Mouse (Mus musculus) liver, postnatal 0 days (tissue): ENCODE measurements around the gene Insm1.

Experiments
- CTCF ChIP-seq: sonication (generic); IDR thresholded peaks from 2 replicates; pipeline ENCODE4 v1.5.1; 2016; ENCODE audit warnings: antibody characterized with exemption, low read depth
- EP300 ChIP-seq: IDR thresholded peaks from 2 replicates; pipeline ENCODE4 v1.6.1; 2016; ENCODE audit warnings: antibody characterized with exemption, low read depth, mild to moderate bottlenecking

GRCm38 (mm10) chr2:146231485-146231884 is 9.8 kb downstream of the Insm1 start:
- no peak for TF ChIP-seq CTCF
- no peak for TF ChIP-seq EP300
